Mouse (Mus musculus): ENCODE measurements around the gene Elmod2.

DNA sequence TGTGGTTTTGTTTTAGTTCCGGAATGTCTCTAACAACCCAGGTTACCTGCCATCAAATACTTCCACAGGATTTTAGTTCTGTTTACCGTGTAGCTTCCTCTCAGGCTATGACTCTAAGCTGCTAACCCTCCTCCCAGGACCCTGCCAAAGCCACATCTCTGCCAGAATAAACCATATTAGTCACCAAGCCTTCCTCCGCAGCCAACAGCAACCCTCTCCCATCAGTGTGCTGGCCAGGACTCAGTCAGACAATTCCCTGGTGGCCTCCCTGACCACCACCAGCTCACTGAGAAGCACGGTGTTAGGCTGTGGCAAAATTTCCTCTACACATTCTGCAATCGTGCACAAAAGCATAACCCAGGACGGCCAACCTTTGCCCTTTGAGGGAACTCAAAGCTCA is 53.9 kb downstream of the Elmod2 start:
- no peak for TF ChIP-seq EP300 (IDR thresholded peaks at IDR 0.05; ENCODE audit: low read depth)
- TF ChIP-seq CTCF (IDR thresholded peaks at IDR 0.05; ENCODE audit: low read depth) = no peak

Measured in heart, postnatal 0 days (tissue).